Mouse (Mus musculus): ENCODE results near the gene Rab33b. TPM values are rescaled to one million over a fixed set of nuclear protein-coding genes. Genes with fewer than 3 reads are reported as not detected.
"Not testable (repeated sequence)": the region's sequence is repeated elsewhere in the genome, so short reads cannot be mapped to it uniquely, and the experiment has no call there.

Rab33b gene
- 11.8 and 14.4 TPM in 2 replicates for polyA plus RNA-seq (2016; fragmentation: Nextera tagmentation; extraction: Ambion mirVana)

- no peaks in the 10 kb centered on the region for H3K9me3 ChIP-seq
- peak within 1 kb of the TSS; percentile 96 for H3K27ac ChIP-seq
- peak within 1 kb of the TSS; percentile 70 for H3K4me3 ChIP-seq
- H3K4me1 ChIP-seq (replicated peaks) = peaks cover 31% of the 10 kb centered on the region
- H3K36me3 ChIP-seq = peaks cover 11% of the 10 kb centered on the region
- no peaks in the 10 kb centered on the region for H3K27me3 ChIP-seq (ENCODE audit: insufficient read depth, poor library complexity, severe bottlenecking)
- DNase-seq (ENCODE audit: low spot score) = peak; percentile 95
- under 1% methylated on average over 70 of the region's 70 CpGs for WGBS
Observed at GRCm38 (mm10) chr3:51483741-51484359, at the start of gene Rab33b. Rab33b (plus strand) TSS chr3:51483920.

DNA sequence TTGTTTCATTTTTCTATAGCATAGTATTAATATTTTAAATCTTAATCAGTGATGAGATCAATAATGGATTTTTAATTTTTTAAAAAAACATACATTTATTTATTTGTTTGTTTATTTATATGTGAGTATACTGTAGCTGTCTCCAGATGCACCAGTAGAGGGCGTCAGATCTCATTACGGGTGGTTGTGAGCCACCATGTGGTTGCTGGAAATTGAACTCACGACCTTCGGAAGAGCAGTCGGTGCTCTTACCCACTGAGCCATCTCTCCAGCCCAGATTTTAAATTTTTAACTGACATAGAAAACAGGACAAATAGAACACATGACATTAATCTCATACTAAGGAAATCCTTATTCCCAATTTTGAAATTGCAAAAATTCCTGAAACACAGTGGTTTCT lies 49.4 kb upstream of the Rab33b start:
- not testable (repeated sequence) for DNase-seq (ENCODE audit: low spot score); H3K4me3 ChIP-seq
- peaks cover 57% of the 10 kb centered on the region for H3K36me3 ChIP-seq

GRCm38 (mm10) chr3:51434871-51435595 lies 48.7 kb upstream of the Rab33b start:
- Histone ChIP-seq H3K27me3 (ENCODE audit: insufficient read depth, poor library complexity, severe bottlenecking) (no peaks in the 10 kb centered on the region), H3K9me3 (no peaks in the 10 kb centered on the region), H3K27ac (no peak overlapping the region), H3K4me3 (no peak overlapping the region), H3K4me1 (replicated peaks) (no peaks in the 10 kb centered on the region), H3K36me3 (peaks cover 60% of the 10 kb centered on the region)
- 93% methylated on average over 3 of the region's 3 CpGs for WGBS
- DNase-seq (ENCODE audit: low spot score) = no peak

More for the DNA sequence above, 49.4 kb upstream of the Rab33b start:
- H3K4me1 ChIP-seq (replicated peaks); H3K27me3 ChIP-seq (ENCODE audit: insufficient read depth, poor library complexity, severe bottlenecking); H3K9me3 ChIP-seq; H3K27ac ChIP-seq: not testable (repeated sequence)
- 85% methylated on average over 5 of the region's 5 CpGs for WGBS

DNA sequence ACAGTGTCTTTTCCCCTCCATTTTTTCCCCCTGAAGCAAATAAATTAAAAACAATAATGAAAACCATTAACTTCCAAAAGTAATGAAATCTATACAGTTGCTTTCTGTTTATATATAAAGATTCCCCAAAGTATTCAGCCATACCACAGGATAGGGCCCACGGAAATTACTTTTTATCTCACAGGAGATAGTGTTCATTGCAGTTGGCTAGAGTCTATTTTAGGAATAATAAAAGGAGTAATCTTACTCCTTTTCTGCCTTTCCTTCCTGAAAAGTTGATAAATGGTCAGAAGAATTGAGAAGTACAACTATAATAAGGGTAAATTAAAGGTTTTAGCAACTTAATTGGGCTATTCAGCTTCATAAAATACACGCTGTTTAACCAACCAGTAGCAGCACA lies 15.2 kb upstream of the Rab33b start:
- Histone ChIP-seq H3K4me1 (replicated peaks) (no peaks in the 10 kb centered on the region), H3K36me3 (peaks cover 98% of the 10 kb centered on the region), H3K4me3 (no peak overlapping the region), H3K27me3 (ENCODE audit: insufficient read depth, poor library complexity, severe bottlenecking) (no peaks in the 10 kb centered on the region), H3K9me3 (no peaks in the 10 kb centered on the region), H3K27ac (no peak overlapping the region)
- 91% methylated on average over 2 of the region's 2 CpGs for WGBS
- no peak for DNase-seq (ENCODE audit: low spot score)

- no peaks in the 10 kb centered on the region for H3K4me1 ChIP-seq (replicated peaks)
- WGBS = 81% methylated on average over 4 of the region's 4 CpGs
- H3K36me3 ChIP-seq = peaks cover 58% of the 10 kb centered on the region
- no peak for DNase-seq (ENCODE audit: low spot score)
- H3K4me3 ChIP-seq = no peak overlapping the region
- H3K27ac ChIP-seq = no peak overlapping the region
- H3K27me3 ChIP-seq (ENCODE audit: insufficient read depth, poor library complexity, severe bottlenecking) = no peaks in the 10 kb centered on the region
- no peaks in the 10 kb centered on the region for H3K9me3 ChIP-seq
Observed at GRCm38 (mm10) chr3:51475706-51476105, 8.0 kb upstream of the Rab33b start.

DNA sequence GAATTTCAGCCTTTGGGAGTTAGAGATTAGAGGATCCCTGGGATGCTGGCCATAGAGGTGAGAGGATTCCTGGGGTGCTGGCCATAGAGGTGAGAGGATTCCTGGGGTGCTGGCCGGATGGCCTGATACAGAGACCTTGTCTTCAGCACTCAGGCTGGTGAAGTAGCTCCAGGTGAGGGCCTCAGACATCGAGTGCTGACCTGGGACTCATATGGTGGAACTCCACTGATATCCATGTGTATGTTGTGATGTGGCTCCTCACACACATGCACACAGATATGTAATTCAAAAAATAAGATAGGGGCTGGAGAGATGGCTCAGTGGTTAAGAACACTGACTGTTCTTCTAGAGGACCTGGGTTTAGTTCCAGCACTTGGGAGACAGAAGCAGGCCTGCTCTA lies 3.8 kb upstream of the Rab33b start:
- Histone ChIP-seq H3K4me1 (replicated peaks) (peaks cover 21% of the 10 kb centered on the region), H3K4me3 (no peak overlapping the region), H3K9me3 (no peaks in the 10 kb centered on the region), H3K27ac (no peak overlapping the region), H3K36me3 (peaks cover 17% of the 10 kb centered on the region), H3K27me3 (ENCODE audit: insufficient read depth, poor library complexity, severe bottlenecking) (no peaks in the 10 kb centered on the region)
- WGBS = 54% methylated on average over 2 of the region's 2 CpGs
- DNase-seq (ENCODE audit: low spot score) = no peak

- Histone ChIP-seq H3K9me3 (no peaks in the 10 kb centered on the region), H3K4me3 (no peak overlapping the region), H3K27me3 (ENCODE audit: insufficient read depth, poor library complexity, severe bottlenecking) (no peaks in the 10 kb centered on the region), H3K4me1 (replicated peaks) (peaks cover 31% of the 10 kb centered on the region), H3K27ac (no peak overlapping the region), H3K36me3 (peaks cover 6% of the 10 kb centered on the region)
- peak; percentile 34 for DNase-seq (ENCODE audit: low spot score)
Observed at GRCm38 (mm10) chr3:51481059-51481458, 2.7 kb upstream of the Rab33b start.

DNA sequence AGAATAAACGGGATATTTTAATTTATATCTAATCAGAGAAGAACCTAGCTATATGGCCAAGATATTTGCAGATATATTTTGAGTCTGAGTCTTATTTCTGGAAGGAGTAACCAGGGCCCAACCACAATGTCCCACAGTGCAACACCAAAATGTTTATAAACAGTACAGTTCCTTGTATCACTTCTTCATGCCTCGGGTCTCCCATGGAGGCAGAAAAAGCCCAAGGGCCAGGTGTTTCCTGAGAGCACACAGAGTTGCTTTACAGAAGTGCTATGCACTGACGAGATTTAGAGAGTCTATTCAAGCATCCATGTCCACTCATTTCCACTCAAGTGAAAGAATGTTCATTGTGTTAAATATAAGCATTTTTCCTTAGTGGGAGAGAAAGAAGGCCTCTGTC lies 1.8 kb upstream of the Rab33b start:
- no peak overlapping the region for H3K4me3 ChIP-seq
- DNase-seq (ENCODE audit: low spot score) = no peak
- H3K27ac ChIP-seq = no peak overlapping the region
- H3K27me3 ChIP-seq (ENCODE audit: insufficient read depth, poor library complexity, severe bottlenecking) = no peaks in the 10 kb centered on the region
- 64% methylated on average over 3 of the region's 3 CpGs for WGBS
- H3K36me3 ChIP-seq = no peaks in the 10 kb centered on the region
- H3K9me3 ChIP-seq = no peaks in the 10 kb centered on the region
- peaks cover 31% of the 10 kb centered on the region for H3K4me1 ChIP-seq (replicated peaks)

DNA sequence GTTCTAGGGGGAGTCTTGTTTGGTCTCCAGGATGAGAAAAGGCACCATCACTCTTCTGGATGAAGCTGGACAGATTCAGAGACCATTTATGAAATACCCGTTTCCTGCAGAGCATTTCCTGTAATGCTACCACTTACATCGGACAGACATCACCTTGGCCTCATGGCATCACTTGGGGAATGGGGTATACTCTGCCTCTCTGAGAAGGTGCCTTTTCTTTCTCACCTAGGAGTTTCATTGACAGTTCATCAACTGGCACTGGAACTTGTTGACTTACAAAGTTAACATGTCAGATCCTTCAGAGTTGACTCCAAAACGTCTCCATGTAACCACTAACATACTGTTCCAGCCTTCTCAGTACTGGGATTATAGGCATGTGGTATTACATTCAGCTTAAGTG lies 939 bp upstream of the Rab33b start:
- 88% methylated on average over 3 of the region's 3 CpGs for WGBS
- Histone ChIP-seq H3K27me3 (ENCODE audit: insufficient read depth, poor library complexity, severe bottlenecking) (no peaks in the 10 kb centered on the region), H3K27ac (peak overlapping the region; percentile 96), H3K36me3 (peaks cover 3% of the 10 kb centered on the region; the same call in 1 of the 2 replicates), H3K9me3 (no peaks in the 10 kb centered on the region), H3K4me3 (peak overlapping the region; percentile 70; the same call in 1 of the 2 replicates), H3K4me1 (replicated peaks) (peaks cover 31% of the 10 kb centered on the region)
- no peak for DNase-seq (ENCODE audit: low spot score)

GRCm38 (mm10) chr3:51484370-51484769 lies 650 bp downstream of the Rab33b start:
- H3K4me1 ChIP-seq (replicated peaks) = peaks cover 31% of the 10 kb centered on the region
- no peak for DNase-seq (ENCODE audit: low spot score)
- H3K27ac ChIP-seq = peak overlapping the region; percentile 96
- H3K36me3 ChIP-seq = peaks cover 11% of the 10 kb centered on the region
- no peaks in the 10 kb centered on the region for H3K27me3 ChIP-seq (ENCODE audit: insufficient read depth, poor library complexity, severe bottlenecking)
- no peaks in the 10 kb centered on the region for H3K9me3 ChIP-seq
- H3K4me3 ChIP-seq = peak overlapping the region; percentile 70
- WGBS = under 1% methylated on average over 33 of the region's 33 CpGs

GRCm38 (mm10) chr3:51485347-51485746 lies 1.6 kb downstream of the Rab33b start:
- Histone ChIP-seq H3K27ac (no peak overlapping the region), H3K27me3 (ENCODE audit: insufficient read depth, poor library complexity, severe bottlenecking) (no peaks in the 10 kb centered on the region), H3K4me1 (replicated peaks) (peaks cover 31% of the 10 kb centered on the region), H3K4me3 (peak overlapping the region; percentile 70), H3K36me3 (peaks cover 11% of the 10 kb centered on the region), H3K9me3 (no peaks in the 10 kb centered on the region)
- DNase-seq (ENCODE audit: low spot score) = no peak
- 89% methylated on average over 4 of the region's 4 CpGs for WGBS

GRCm38 (mm10) chr3:51486491-51487195 lies 2.9 kb downstream of the Rab33b start:
- H3K9me3 ChIP-seq = no peaks in the 10 kb centered on the region
- DNase-seq (ENCODE audit: low spot score) = no peak
- WGBS = 94% methylated on average over 4 of the region's 4 CpGs
- no peak overlapping the region for H3K27ac ChIP-seq
- peaks cover 11% of the 10 kb centered on the region for H3K36me3 ChIP-seq
- no peaks in the 10 kb centered on the region for H3K27me3 ChIP-seq (ENCODE audit: insufficient read depth, poor library complexity, severe bottlenecking)
- no peak overlapping the region for H3K4me3 ChIP-seq
- H3K4me1 ChIP-seq (replicated peaks) = peaks cover 31% of the 10 kb centered on the region

All from hindbrain, embryonic 10.5 days (tissue).